Mouse (Mus musculus) kidney, adult 2 months (tissue): ENCODE measurements around the gene Xkr7.

ENCODE experiments used
- CTCF ChIP-seq: fragments of 200-500 bp; conservative IDR thresholded peaks from 2 replicates; pipeline ENCODE4 v1.5.1; 2011; ENCODE audit warnings: low read depth, mild to moderate bottlenecking, control low read depth, low read length, moderate library complexity, mixed read lengths; ENCODE audit not compliant: insufficient read depth, insufficient read length
- POLR2A ChIP-seq: fragments of 200-500 bp; IDR thresholded peaks from one replicate; pipeline ENCODE4 v1.6.1; 2011; ENCODE audit warnings: low read depth, low read length, control low read depth

DNA sequence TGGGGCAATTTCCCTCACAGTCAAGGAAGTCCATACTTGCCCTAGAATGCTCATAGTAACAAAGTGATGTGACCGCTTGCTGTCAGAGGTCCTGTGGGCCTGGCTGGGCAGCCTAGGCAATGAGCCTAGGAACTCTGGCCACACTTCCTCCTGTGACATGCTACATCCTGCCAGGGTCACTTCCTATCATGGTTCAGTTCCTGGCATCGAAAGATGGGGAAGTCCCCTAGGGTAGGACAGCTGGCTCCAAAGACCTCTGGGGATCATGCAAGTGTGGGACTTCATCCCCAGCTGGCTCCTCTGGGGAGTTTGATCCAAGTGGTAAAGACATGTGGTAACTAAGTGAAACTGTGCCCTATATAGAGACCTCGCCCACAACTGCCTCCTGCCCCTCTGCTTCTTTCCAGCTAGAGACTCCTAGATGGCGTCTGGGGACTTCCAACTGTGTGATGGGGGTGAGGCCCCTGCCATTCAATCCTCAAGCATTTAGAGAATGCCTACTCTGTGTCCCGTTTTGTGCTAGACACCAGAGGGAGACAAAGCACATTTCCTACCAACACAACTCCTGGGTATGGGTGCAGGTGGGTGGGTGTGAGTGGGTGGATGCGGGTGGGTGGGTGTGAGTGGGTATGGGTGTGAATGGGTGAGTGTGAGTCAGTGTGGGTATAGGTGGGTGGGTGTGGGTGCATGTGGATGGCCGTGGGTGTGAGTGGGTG is 52.8 kb downstream of the Xkr7 start:
- TF ChIP-seq POLR2A (no peak), CTCF (no peak)
